Mouse (Mus musculus) adrenal gland, adult 8-10 months (tissue): ENCODE results near the gene Map7d1. TPM values are rescaled to one million over a fixed set of nuclear protein-coding genes. Genes with fewer than 3 reads are reported as not detected.

ENCODE experiments used
- DNase-seq: peaks from one replicate; pipeline ENCODE4 v3.0.0; 2022
- total RNA-seq, 4 experiments: library from RNA; stranded (reverse); gene quantifications; 2 replicates each; pipeline ENCODE4 v1.2.4; 2022

The Map7d1 gene
- 10 to 100 TPM; 55.4 to 81.7 (median 66.8) TPM for total RNA-seq

- peak; percentile 81 for DNase-seq
Measured at GRCm38 (mm10) chr4:126256131-126256791, at the start of gene Map7d1. TSS of gene Map7d1 (minus strand) at chr4:126256343.

- no peak for DNase-seq
Measured at GRCm38 (mm10) chr4:126305428-126305827, 49.3 kb upstream of the Map7d1 start.

GRCm38 (mm10) chr4:126303877-126304276 is 47.7 kb upstream of the Map7d1 start:
- no peak for DNase-seq

- DNase-seq: no peak
Measured at GRCm38 (mm10) chr4:126301584-126302309, 45.6 kb upstream of the Map7d1 start.

- DNase-seq: no peak
Measured at GRCm38 (mm10) chr4:126300916-126301583, 44.9 kb upstream of the Map7d1 start.

GRCm38 (mm10) chr4:126296617-126297101 is 40.5 kb upstream of the Map7d1 start:
- no peak for DNase-seq

- DNase-seq: no peak
Measured at GRCm38 (mm10) chr4:126295937-126296336, 39.8 kb upstream of the Map7d1 start.

GRCm38 (mm10) chr4:126295152-126295551 is 39.0 kb upstream of the Map7d1 start:
- DNase-seq: no peak

- no peak for DNase-seq
Measured at GRCm38 (mm10) chr4:126291196-126291595, 35.1 kb upstream of the Map7d1 start.

- DNase-seq: no peak
Measured at GRCm38 (mm10) chr4:126290314-126290713, 34.2 kb upstream of the Map7d1 start.

- DNase-seq: no peak
Measured at GRCm38 (mm10) chr4:126288085-126288666, 32.0 kb upstream of the Map7d1 start.

- DNase-seq: no peak
Measured at GRCm38 (mm10) chr4:126287302-126287995, 31.3 kb upstream of the Map7d1 start.

- DNase-seq: no peak
Measured at GRCm38 (mm10) chr4:126286492-126286891, 30.3 kb upstream of the Map7d1 start, which contains the start of gene Col8a2. TSS of gene Col8a2 (plus strand) at chr4:126286793.

- no peak for DNase-seq
Measured at GRCm38 (mm10) chr4:126283582-126283981, 27.4 kb upstream of the Map7d1 start.

- no peak for DNase-seq
Measured at GRCm38 (mm10) chr4:126281706-126282105, 25.6 kb upstream of the Map7d1 start.

- no peak for DNase-seq
Measured at GRCm38 (mm10) chr4:126278961-126279360, 22.8 kb upstream of the Map7d1 start.

GRCm38 (mm10) chr4:126278565-126278915 is 22.4 kb upstream of the Map7d1 start:
- DNase-seq: no peak

GRCm38 (mm10) chr4:126277906-126278564 is 21.9 kb upstream of the Map7d1 start:
- DNase-seq: no peak

- peak; percentile 68 for DNase-seq
Measured at GRCm38 (mm10) chr4:126275681-126276131, 19.6 kb upstream of the Map7d1 start.

- DNase-seq: no peak
Measured at GRCm38 (mm10) chr4:126275081-126275480, 18.9 kb upstream of the Map7d1 start.

GRCm38 (mm10) chr4:126273753-126274152 is 17.6 kb upstream of the Map7d1 start:
- no peak for DNase-seq

- no peak for DNase-seq
Measured at GRCm38 (mm10) chr4:126269292-126269691, 13.1 kb upstream of the Map7d1 start.
